Mouse (Mus musculus) urinary bladder, postnatal 4 days (tissue): ENCODE data around the gene Gm11011.
A peak's percentile ranks its signal among the peaks of the same experiment; 100 is the strongest.
"Not testable (repeated sequence)": the region's sequence is repeated elsewhere in the genome, so short reads cannot be mapped to it uniquely, and the experiment has no call there.

Source experiments
- DNase-seq, 2 experiments: peaks; one replicate each; pipeline ENCODE4 v3.0.0; 2021 to 2022; ENCODE audit warnings: low spot score in 2 of 2

Gm11011 gene

GRCm38 (mm10) chr2:169587645-169588044, at the start of gene Gm11011:
Gm11011 (minus strand) TSS chr2:169587745.
- not testable (repeated sequence) for DNase-seq

- no peak for DNase-seq
These were observed 48.9 kb upstream of the Gm11011 start for GRCm38 (mm10) chr2:169636414-169636813.

GRCm38 (mm10) chr2:169635428-169635827, 47.9 kb upstream of the Gm11011 start:
- DNase-seq, result no peak

- DNase-seq, result no peak
These were observed 47.3 kb upstream of the Gm11011 start for GRCm38 (mm10) chr2:169634619-169635382.

- peak in 1 of 2 experiments; percentile 47 for DNase-seq
These were observed 46.1 kb upstream of the Gm11011 start for GRCm38 (mm10) chr2:169633491-169634289.

GRCm38 (mm10) chr2:169632338-169633151, 45.0 kb upstream of the Gm11011 start, which contains the start of gene Tshz2:
Tshz2 (plus strand) TSS chr2:169633013.
- DNase-seq, result peak; percentile 73 to 75

GRCm38 (mm10) chr2:169630070-169630469, 42.5 kb upstream of the Gm11011 start:
- DNase-seq, result no peak

GRCm38 (mm10) chr2:169621201-169621710, 33.7 kb upstream of the Gm11011 start:
- DNase-seq, result no peak

- DNase-seq, result no peak
These were observed 28.5 kb upstream of the Gm11011 start for GRCm38 (mm10) chr2:169615998-169616397.

- DNase-seq, result no peak
These were observed 27.1 kb upstream of the Gm11011 start for GRCm38 (mm10) chr2:169614683-169615082.

- no peak for DNase-seq
These were observed 24.0 kb upstream of the Gm11011 start for GRCm38 (mm10) chr2:169611557-169611956.

GRCm38 (mm10) chr2:169610882-169611281, 23.3 kb upstream of the Gm11011 start:
- no peak for DNase-seq

GRCm38 (mm10) chr2:169609956-169610355, 22.4 kb upstream of the Gm11011 start:
- DNase-seq, result no peak

GRCm38 (mm10) chr2:169607787-169608186, 20.2 kb upstream of the Gm11011 start:
- DNase-seq, result no peak

GRCm38 (mm10) chr2:169606901-169607678, 19.5 kb upstream of the Gm11011 start:
- no peak for DNase-seq

GRCm38 (mm10) chr2:169600163-169600562, 12.6 kb upstream of the Gm11011 start:
- DNase-seq, result no peak

GRCm38 (mm10) chr2:169599591-169599990, 12.0 kb upstream of the Gm11011 start:
- no peak for DNase-seq

GRCm38 (mm10) chr2:169597971-169598370, 10.4 kb upstream of the Gm11011 start:
- no peak for DNase-seq

- DNase-seq, result no peak
These were observed 9.8 kb upstream of the Gm11011 start for GRCm38 (mm10) chr2:169597357-169597756.

- DNase-seq, result no peak
These were observed 6.2 kb upstream of the Gm11011 start for GRCm38 (mm10) chr2:169593742-169594141.

GRCm38 (mm10) chr2:169590412-169590811, 2.9 kb upstream of the Gm11011 start:
- no peak for DNase-seq
